Mouse (Mus musculus) naive thymus-derived CD4-positive, alpha-beta T cell, adult 2 months (primary cell): ENCODE results near the gene Ccr1.
"Not testable (repeated sequence)": the region's sequence is repeated elsewhere in the genome, so short reads cannot be mapped to it uniquely, and the experiment has no call there.

ENCODE experiments used
- DNase-seq: peaks from one replicate; pipeline ENCODE4 v3.0.0-alpha.2; 2011; ENCODE audit warnings: low read depth

Gene Ccr1

GRCm38 (mm10) chr9:123968290-123968912, at the start of gene Ccr1:
Ccr1 (minus strand) TSS chr9:123968692.
- no peak for DNase-seq

GRCm38 (mm10) chr9:124016048-124016447, 47.6 kb upstream of the Ccr1 start:
- DNase-seq, result no peak

GRCm38 (mm10) chr9:124014985-124015652, 46.6 kb upstream of the Ccr1 start:
- no peak for DNase-seq

GRCm38 (mm10) chr9:124013270-124013669, 44.8 kb upstream of the Ccr1 start:
- DNase-seq, result no peak

- DNase-seq, result no peak
Measured at GRCm38 (mm10) chr9:124012691-124013090, 44.2 kb upstream of the Ccr1 start.

- DNase-seq, result no peak
Measured at GRCm38 (mm10) chr9:123999784-124000183, 31.3 kb upstream of the Ccr1 start.

GRCm38 (mm10) chr9:123997719-123998118, 29.2 kb upstream of the Ccr1 start:
- no peak for DNase-seq

- no peak for DNase-seq
Measured at GRCm38 (mm10) chr9:123991312-123991906, 22.9 kb upstream of the Ccr1 start.

- peak; percentile 66 for DNase-seq
Measured at GRCm38 (mm10) chr9:123989671-123990070, 21.2 kb upstream of the Ccr1 start.

GRCm38 (mm10) chr9:123986217-123986616, 17.7 kb upstream of the Ccr1 start:
- DNase-seq, result peak; percentile 73

- DNase-seq, result no peak
Measured at GRCm38 (mm10) chr9:123984943-123985342, 16.5 kb upstream of the Ccr1 start.

- no peak for DNase-seq
Measured at GRCm38 (mm10) chr9:123982720-123983119, 14.2 kb upstream of the Ccr1 start.

- DNase-seq, result no peak
Measured at GRCm38 (mm10) chr9:123981909-123982308, 13.4 kb upstream of the Ccr1 start.

- DNase-seq, result not testable (repeated sequence)
Measured at GRCm38 (mm10) chr9:123980858-123981475, 12.5 kb upstream of the Ccr1 start.

GRCm38 (mm10) chr9:123978308-123978707, 9.8 kb upstream of the Ccr1 start, which contains the start of gene Ccr1l1:
Ccr1l1 (minus strand) TSS chr9:123978408.
- DNase-seq, result no peak

- DNase-seq, result no peak
Measured at GRCm38 (mm10) chr9:123976876-123977663, 8.6 kb upstream of the Ccr1 start.

GRCm38 (mm10) chr9:123975630-123976029, 7.1 kb upstream of the Ccr1 start:
- no peak for DNase-seq

- not testable (repeated sequence) for DNase-seq
Measured at GRCm38 (mm10) chr9:123966858-123967495, 1.5 kb downstream of the Ccr1 start.

GRCm38 (mm10) chr9:123964776-123965175, 3.7 kb downstream of the Ccr1 start:
- DNase-seq, result no peak

GRCm38 (mm10) chr9:123960161-123960560, 8.3 kb downstream of the Ccr1 start:
- DNase-seq, result peak; percentile 51

GRCm38 (mm10) chr9:123957911-123958413, 10.5 kb downstream of the Ccr1 start:
- no peak for DNase-seq
